Mouse (Mus musculus) lung, postnatal 0 days (tissue): ENCODE measurements around the gene Msi2. TPM values are rescaled to one million over a fixed set of nuclear protein-coding genes. Genes with fewer than 3 reads are reported as not detected.

ENCODE experiments used
- ATAC-seq: fragments of 200-750 bp; cut with Nextera tagmentation; 2 replicates; pipeline ENCODE4 v1.8.0; 2017; ENCODE audit warnings: moderate library complexity
- DNase-seq: peaks from one replicate; pipeline ENCODE4 v3.0.0-alpha.2; 2016; ENCODE audit warnings: low spot score
- H3K27ac ChIP-seq: fragments of 300-500 bp; sonication (generic); 2 replicates; pipeline ENCODE4 v1.5.1; 2014; ENCODE audit warnings: antibody characterized with exemption, mild to moderate bottlenecking, low read length, mixed read lengths
- H3K27me3 ChIP-seq: fragments of 300-500 bp; sonication (generic); replicated peaks from 2 replicates; pipeline ENCODE4 v1.6.1; 2014; ENCODE audit warnings: low read length, mixed read lengths; ENCODE audit not compliant: insufficient read depth
- H3K36me3 ChIP-seq: fragments of 300-500 bp; sonication (generic); 2 replicates; pipeline ENCODE4 v1.6.1; 2014; ENCODE audit warnings: low read length, mixed read lengths; ENCODE audit not compliant: insufficient read depth
- H3K4me1 ChIP-seq: fragments of 300-500 bp; sonication (generic); 2 replicates; pipeline ENCODE4 v1.6.1; 2014; ENCODE audit warnings: antibody characterized with exemption, low read depth, low read length, mixed read lengths; ENCODE audit not compliant: insufficient read depth
- H3K4me2 ChIP-seq: fragments of 300-500 bp; sonication (generic); replicated peaks from 2 replicates; pipeline ENCODE4 v1.6.1; 2014; ENCODE audit warnings: low read depth, mild to moderate bottlenecking, low read length, moderate library complexity, mixed read lengths
- H3K4me3 ChIP-seq: fragments of 300-500 bp; sonication (generic); 2 replicates; pipeline ENCODE4 v1.5.1; 2014; ENCODE audit warnings: low read depth, low read length
- H3K9ac ChIP-seq: fragments of 300-500 bp; sonication (generic); replicated peaks from 2 replicates; pipeline ENCODE4 v1.6.1; 2014; ENCODE audit warnings: low read depth, mild to moderate bottlenecking
- H3K9me3 ChIP-seq: fragments of 300-500 bp; sonication (generic); 2 replicates; pipeline ENCODE4 v1.6.1; 2016; ENCODE audit warnings: low read length, mixed read lengths
- CTCF ChIP-seq: IDR thresholded peaks from 2 replicates; pipeline ENCODE4 v1.5.1; 2016; ENCODE audit warnings: antibody characterized with exemption, mild to moderate bottlenecking
- EP300 ChIP-seq: IDR thresholded peaks from 2 replicates; pipeline ENCODE4 v1.6.1; 2016; ENCODE audit warnings: antibody characterized with exemption, mild to moderate bottlenecking, control low read depth
- WGBS: fragments of 180-500 bp; shearing (Covaris S2); extraction: QIAGEN DNeasy Blood & Tissue Kit; methylation state at CpG from one replicate; pipeline ENCODE4 v1.1.7; 2014; 5-methylcytosine and 5-hydroxymethylcytosine counted together
- polyA plus RNA-seq: library from polyadenylated mRNA; unstranded; fragments of >200 nt; fragmentation: Nextera tagmentation; extraction: Ambion mirVana; gene quantifications from 2 replicates; pipeline ENCODE4 v1.2.1, GENCODE M21; 2015

Gene Msi2
- polyA plus RNA-seq, 1 experiment from 2014 or later = 12.6 TPM

DNA sequence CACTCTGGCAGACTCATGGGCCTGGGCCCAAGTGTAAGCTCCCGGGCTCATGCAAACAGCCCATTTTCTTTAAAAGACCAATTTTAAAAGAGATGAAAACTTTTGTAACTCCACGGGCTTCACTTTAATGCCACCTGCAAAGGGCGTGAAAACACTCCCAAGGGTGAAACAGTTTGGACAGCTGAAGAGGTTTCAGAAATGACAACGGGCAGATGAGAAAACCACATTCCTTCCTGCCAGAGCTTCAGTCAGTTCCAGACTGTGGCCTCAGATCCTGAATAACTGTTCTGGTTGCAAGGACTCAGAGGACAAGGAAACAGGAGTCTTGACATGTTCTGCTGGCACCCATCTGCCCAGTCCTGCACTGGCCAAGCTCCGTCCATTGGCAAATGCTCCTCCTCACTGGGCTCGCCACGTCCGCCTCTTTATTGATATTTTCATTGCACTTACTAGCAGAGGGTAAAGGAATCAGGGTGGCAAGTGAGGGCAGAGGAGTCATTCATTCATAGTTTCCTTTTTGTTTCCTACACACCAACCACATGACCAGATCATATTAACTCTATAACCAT, 207.9 kb downstream of the Msi2 start:
- Histone ChIP-seq H3K9ac (no peak overlapping the region), H3K4me2 (no peak overlapping the region), H3K4me1 (peaks cover 4% of the 10 kb centered on the region; the same call in 1 of the 2 replicates), H3K27ac (no peak overlapping the region), H3K9me3 (no peaks in the 10 kb centered on the region), H3K27me3 (no peaks in the 10 kb centered on the region), H3K36me3 (no peaks in the 10 kb centered on the region), H3K4me3 (no peak overlapping the region)
- WGBS = 79% methylated on average over 8 of the region's 8 CpGs
- TF ChIP-seq EP300 = no peak
- TF ChIP-seq CTCF = no peak
- ATAC-seq (no peak), DNase-seq (no peak)

DNA sequence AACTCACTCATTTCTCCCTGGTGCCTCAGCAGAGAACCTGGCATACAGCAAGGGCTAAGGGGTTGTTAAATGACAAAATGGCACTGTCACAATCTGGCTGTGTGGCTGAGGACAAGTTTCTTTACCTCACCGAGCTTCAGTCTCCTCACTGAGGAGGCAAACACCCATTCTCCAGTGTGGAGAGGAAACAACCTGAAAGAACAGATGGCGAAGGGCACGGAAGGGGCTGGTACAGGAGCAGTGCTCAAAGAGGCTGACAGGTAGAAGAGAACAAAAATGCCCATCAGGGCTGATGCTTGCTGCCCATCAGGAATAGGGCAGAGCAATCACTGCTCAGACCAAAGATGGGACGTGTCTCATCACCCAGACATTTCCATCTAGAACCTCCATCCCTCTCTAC, 208.8 kb downstream of the Msi2 start:
- no peak overlapping the region for H3K27ac ChIP-seq
- 91% methylated on average over 4 of the region's 4 CpGs for WGBS
- DNase-seq (no peak), ATAC-seq (no peak)
- peaks cover 1% of the 10 kb centered on the region; the same call in 1 of the 2 replicates for H3K4me1 ChIP-seq
- H3K9ac ChIP-seq = no peak overlapping the region
- TF ChIP-seq EP300 (no peak), CTCF (no peak)
- no peak overlapping the region for H3K4me2 ChIP-seq
- no peaks in the 10 kb centered on the region for H3K36me3 ChIP-seq
- H3K27me3 ChIP-seq = no peaks in the 10 kb centered on the region
- H3K9me3 ChIP-seq = no peaks in the 10 kb centered on the region
- no peak overlapping the region for H3K4me3 ChIP-seq

DNA sequence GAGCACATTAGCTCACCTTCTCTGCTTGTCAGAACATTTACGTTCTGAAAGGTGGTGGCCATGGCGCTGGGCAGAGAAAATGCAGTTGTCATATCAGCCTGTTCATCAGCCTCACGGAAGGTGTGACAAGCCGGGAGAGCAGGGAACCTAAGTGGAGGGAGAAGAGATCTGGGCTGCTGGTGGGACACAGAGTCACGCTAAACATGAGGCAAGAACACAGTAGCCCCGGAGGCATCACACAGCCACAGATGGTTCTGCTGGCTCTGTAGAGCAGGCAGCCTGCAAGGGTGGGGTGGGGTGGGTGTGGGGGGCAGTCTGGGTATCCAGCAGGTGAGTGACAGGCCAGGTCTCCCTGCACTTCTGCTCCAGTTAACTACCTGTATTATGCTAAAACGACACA, 210.2 kb downstream of the Msi2 start:
- ATAC-seq = no peak
- Histone ChIP-seq H3K9ac (no peak overlapping the region), H3K27ac (no peak overlapping the region)

DNA sequence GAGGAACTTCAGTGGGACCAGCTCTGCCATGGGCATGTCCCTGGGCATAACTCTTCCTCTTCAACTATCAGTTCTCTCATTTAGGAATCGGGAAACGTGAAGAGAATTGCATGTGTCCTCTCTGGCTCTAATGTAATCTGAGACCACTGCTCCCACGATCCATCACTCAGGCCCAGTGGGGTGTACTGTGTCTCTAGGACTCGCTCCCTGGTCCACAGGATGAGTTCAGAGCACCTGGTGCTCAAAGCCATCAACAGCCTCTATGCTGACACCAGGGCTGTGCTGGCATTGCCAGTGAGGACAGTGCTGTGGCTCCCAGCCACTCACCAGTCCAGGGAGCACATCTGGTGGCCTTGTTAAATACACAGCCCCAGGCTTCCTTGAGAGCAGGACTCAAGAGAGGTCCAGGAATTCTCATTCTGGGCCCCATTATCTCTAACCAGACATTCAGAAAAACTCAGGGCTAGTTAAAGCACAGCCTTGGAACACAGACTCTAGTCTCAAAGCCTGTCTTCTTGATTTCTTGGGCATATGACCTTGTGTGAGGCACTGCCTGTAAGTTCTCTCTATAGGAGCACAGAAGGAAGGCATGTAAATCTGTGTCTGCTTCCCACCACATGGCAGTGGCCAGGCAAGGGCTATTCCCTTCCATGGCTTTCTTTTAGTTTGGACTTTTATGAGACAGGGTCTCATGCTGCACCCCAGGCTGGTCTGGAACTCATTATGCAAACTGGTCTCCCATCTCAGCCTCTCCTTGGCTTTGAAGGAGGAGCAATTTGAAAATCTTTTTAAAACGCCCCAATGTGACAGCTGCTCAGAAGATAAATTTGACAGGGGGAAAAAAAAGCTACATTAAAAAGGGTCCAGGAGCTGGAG, 211.5 kb downstream of the Msi2 start:
- DNase-seq = no peak
- TF ChIP-seq EP300 = no peak
- TF ChIP-seq CTCF = no peak
- Histone ChIP-seq H3K27ac (no peak overlapping the region), H3K4me2 (no peak overlapping the region), H3K36me3 (no peaks in the 10 kb centered on the region), H3K4me1 (no peaks in the 10 kb centered on the region), H3K9me3 (no peaks in the 10 kb centered on the region), H3K9ac (no peak overlapping the region), H3K4me3 (no peak overlapping the region), H3K27me3 (no peaks in the 10 kb centered on the region)
- WGBS = 66% methylated on average over 5 of the region's 5 CpGs
- no peak for ATAC-seq

More for the DNA sequence above, 210.2 kb downstream of the Msi2 start:
- Histone ChIP-seq H3K27me3 (no peaks in the 10 kb centered on the region), H3K4me3 (no peak overlapping the region), H3K4me1 (no peaks in the 10 kb centered on the region; the same call in 1 of the 2 replicates), H3K9me3 (no peaks in the 10 kb centered on the region), H3K4me2 (no peak overlapping the region), H3K36me3 (no peaks in the 10 kb centered on the region)
- WGBS = 80% methylated on average over 7 of the region's 7 CpGs
- no peak for DNase-seq
- no peak for TF ChIP-seq EP300
- no peak for TF ChIP-seq CTCF

DNA sequence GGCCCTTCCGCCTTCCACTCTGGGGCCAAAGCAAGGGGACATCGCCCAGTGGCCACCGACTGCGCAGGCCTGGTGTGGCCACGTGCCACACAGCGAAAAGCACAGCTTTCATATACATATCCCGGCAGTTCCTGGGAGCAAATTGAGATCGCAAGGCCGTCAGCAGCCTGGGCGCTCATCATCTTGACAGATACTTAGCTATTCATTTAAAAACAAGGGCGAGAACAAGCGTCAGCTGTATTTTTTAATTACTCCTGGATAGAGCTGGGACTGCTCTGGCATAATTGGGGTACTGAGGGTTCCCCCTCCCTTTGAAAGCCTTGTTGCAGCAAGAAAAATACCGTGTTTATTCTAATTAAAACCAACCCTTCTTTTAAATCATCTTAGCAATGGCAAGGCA, 212.2 kb downstream of the Msi2 start:
- ATAC-seq (no peak), DNase-seq (no peak)
- Histone ChIP-seq H3K27me3 (no peaks in the 10 kb centered on the region), H3K4me1 (no peaks in the 10 kb centered on the region), H3K27ac (no peak overlapping the region), H3K9ac (no peak overlapping the region), H3K36me3 (no peaks in the 10 kb centered on the region), H3K4me2 (no peak overlapping the region), H3K9me3 (no peaks in the 10 kb centered on the region), H3K4me3 (no peak overlapping the region)
- TF ChIP-seq CTCF (no peak), EP300 (no peak)
- 94% methylated on average over 13 of the region's 13 CpGs for WGBS

DNA sequence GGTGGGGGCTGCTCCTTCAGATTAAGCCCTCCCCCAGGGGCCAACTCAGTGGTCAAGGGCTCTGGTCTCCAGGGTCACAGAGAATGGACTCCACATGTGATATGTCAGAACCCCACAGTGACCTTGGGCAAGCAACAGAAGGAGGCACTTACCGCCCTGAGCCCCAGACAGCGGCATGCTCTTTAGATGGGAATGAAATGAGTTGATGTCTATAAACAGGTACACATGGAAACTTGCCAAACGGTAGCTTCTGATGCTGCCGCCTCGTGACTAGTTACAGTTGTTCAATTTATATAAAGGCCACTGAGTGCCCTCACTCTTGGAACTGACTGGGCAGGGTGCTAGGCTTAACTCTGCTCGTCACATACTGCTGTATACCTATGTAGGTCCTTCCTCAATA, 215.7 kb downstream of the Msi2 start:
- H3K4me1 ChIP-seq = no peaks in the 10 kb centered on the region
- H3K27ac ChIP-seq = no peak overlapping the region
- H3K27me3 ChIP-seq = no peaks in the 10 kb centered on the region
- 83% methylated on average over 6 of the region's 6 CpGs for WGBS
- no peak overlapping the region for H3K4me3 ChIP-seq
- DNase-seq (no peak), ATAC-seq (no peak)
- H3K9ac ChIP-seq = no peak overlapping the region
- TF ChIP-seq CTCF (no peak), EP300 (no peak)
- H3K36me3 ChIP-seq = no peaks in the 10 kb centered on the region
- H3K9me3 ChIP-seq = no peaks in the 10 kb centered on the region
- no peak overlapping the region for H3K4me2 ChIP-seq
